ENCODE assay signal across 7 mouse cellular contexts in genomic region chr6:119902204-119903080, GRCm38 (mm10). TPM values are rescaled to one million over a fixed set of nuclear protein-coding genes. Genes with fewer than 3 reads are reported as not detected.
DNase-seq lines count a peak whose midpoint lies in the region; ATAC-seq lines count a peak whose summit lies in the region.

Gene Rad52 (plus strand): TSS chr6:119902698.

- WGBS in embryonic facial prominence, embryonic 11.5 days: 2% methylated on average over 67 of the region's 67 CpGs
- WGBS in limb, embryonic 11.5 days: 2% methylated on average over 67 of the region's 67 CpGs
- 2% methylated on average over 67 of the region's 67 CpGs for WGBS in midbrain, embryonic 14.5 days

- H3K4me2 ChIP-seq in embryonic facial prominence, embryonic 11.5 days (ENCODE audit: low read depth, low read length): peak within 1 kb of the TSS; percentile 74
- H3K4me2 ChIP-seq in limb, embryonic 11.5 days (ENCODE audit: low read depth, severe bottlenecking): peak within 1 kb of the TSS; percentile 63
- H3K4me2 ChIP-seq in midbrain, embryonic 14.5 days (ENCODE audit: low read length): peak within 1 kb of the TSS; percentile 86

- peak within 1 kb of the TSS; percentile 80 for H3K27ac ChIP-seq in embryonic facial prominence, embryonic 11.5 days (replicated peaks; ENCODE audit: low read depth, low read length)
- peak within 1 kb of the TSS; percentile 74 for H3K27ac ChIP-seq in limb, embryonic 11.5 days (replicated peaks; ENCODE audit: low read depth, low read length)
- peak within 1 kb of the TSS; percentile 86 for H3K27ac ChIP-seq in midbrain, embryonic 14.5 days (replicated peaks; ENCODE audit: low read depth, low read length)

- H3K4me1 ChIP-seq in embryonic facial prominence, embryonic 11.5 days (ENCODE audit: control insufficient read depth, insufficient read depth, low read length): no peaks in the 10 kb centered on the region
- 0 out of 2 replicates have a peak, but pooled peaks cover 4% of the 10 kb centered on the region for H3K4me1 ChIP-seq in limb, embryonic 11.5 days (ENCODE audit: control insufficient read depth, insufficient read depth, low read length)
- H3K4me1 ChIP-seq in midbrain, embryonic 14.5 days (ENCODE audit: control insufficient read depth, insufficient read depth, low read length): peaks cover 8% of the 10 kb centered on the region

- ATAC-seq in embryonic facial prominence, embryonic 11.5 days (replicated peaks; ENCODE audit: insufficient number of reproducible peaks, low FRiP score, low TSS enrichment, low read depth): peak; percentile 93
- ATAC-seq in limb, embryonic 11.5 days (ENCODE audit: insufficient number of reproducible peaks, low FRiP score, low TSS enrichment, low read depth): peak; percentile 81
- ATAC-seq in midbrain, embryonic 14.5 days (ENCODE audit: low FRiP score, low TSS enrichment): peak; percentile 90

- H3K4me3 ChIP-seq in embryonic facial prominence, embryonic 11.5 days (ENCODE audit: low read depth, low read length): peak within 1 kb of the TSS; percentile 96
- peak within 1 kb of the TSS; percentile 88 for H3K4me3 ChIP-seq in limb, embryonic 11.5 days (ENCODE audit: low read depth, low read length)
- H3K4me3 ChIP-seq in midbrain, embryonic 14.5 days (replicated peaks; ENCODE audit: low read depth, low read length): peak within 1 kb of the TSS; percentile 94

- no peaks in the 10 kb centered on the region for H3K27me3 ChIP-seq in embryonic facial prominence, embryonic 11.5 days (ENCODE audit: control insufficient read depth, insufficient read depth, low read length)
- no peaks in the 10 kb centered on the region for H3K27me3 ChIP-seq in limb, embryonic 11.5 days (ENCODE audit: control insufficient read depth, insufficient read depth, low read length)
- no peaks in the 10 kb centered on the region for H3K27me3 ChIP-seq in midbrain, embryonic 14.5 days (ENCODE audit: control insufficient read depth, insufficient read depth, low read length)

- H3K36me3 ChIP-seq in embryonic facial prominence, embryonic 11.5 days (replicated peaks; ENCODE audit: control insufficient read depth, insufficient read depth, low read depth, low read length): no peaks in the 10 kb centered on the region
- no peaks in the 10 kb centered on the region for H3K36me3 ChIP-seq in limb, embryonic 11.5 days (ENCODE audit: control insufficient read depth, insufficient read depth, low read length)
- 0 out of 2 replicates have a peak, but pooled peaks cover 3% of the 10 kb centered on the region for H3K36me3 ChIP-seq in midbrain, embryonic 14.5 days (ENCODE audit: control insufficient read depth, insufficient read depth, low read length)

- peak within 1 kb of the TSS; percentile 96 for H3K9ac ChIP-seq in embryonic facial prominence, embryonic 11.5 days (replicated peaks; ENCODE audit: low read length)
- H3K9ac ChIP-seq in limb, embryonic 11.5 days (ENCODE audit: low read length): peak within 1 kb of the TSS; percentile 91
- H3K9ac ChIP-seq in midbrain, embryonic 14.5 days (replicated peaks; ENCODE audit: low read length): peak within 1 kb of the TSS; percentile 91

- no peaks in the 10 kb centered on the region for H3K9me3 ChIP-seq in embryonic facial prominence, embryonic 11.5 days (replicated peaks; ENCODE audit: control insufficient read depth, low read length)
- H3K9me3 ChIP-seq in limb, embryonic 11.5 days (ENCODE audit: control insufficient read depth, low read length): no peaks in the 10 kb centered on the region
- H3K9me3 ChIP-seq in midbrain, embryonic 14.5 days (ENCODE audit: control insufficient read depth, low read length): no peaks in the 10 kb centered on the region

- DNase-seq in adrenal gland, postnatal 14 days: peak; percentile 90
- peak; percentile 93 for DNase-seq in embryonic facial prominence, embryonic 11.5 days (ENCODE audit: low spot score)
- DNase-seq in heart, adult 11 months: peak; percentile 99
- peak; percentile 90 for DNase-seq in kidney, adult 18-20 months
- DNase-seq in limb, embryonic 11.5 days (ENCODE audit: low spot score): peak; percentile 88
- peak; percentile 94 for DNase-seq in midbrain, embryonic 14.5 days
- DNase-seq in spleen, adult 18-20 months: peak; percentile 63 to 76

RNA-seq across cellular contexts. Expression of gene Rad52, which starts in this region (rescaled TPM):
- total RNA-seq in adrenal gland, postnatal 14 days (2021): 14.2 and 15.3 TPM in 2 replicates
- 25.6 and 26.3 TPM in 2 replicates for polyA plus RNA-seq in embryonic facial prominence, embryonic 11.5 days (2014; fragmentation: Nextera tagmentation; extraction: Ambion mirVana)
- 24.2 and 30.3 TPM in 2 replicates for polyA plus RNA-seq in limb, embryonic 11.5 days (2014; fragmentation: Nextera tagmentation; extraction: Ambion mirVana)
- polyA plus RNA-seq in midbrain, embryonic 14.5 days (2014; fragmentation: Nextera tagmentation; extraction: Ambion mirVana): 24.0 and 26.1 TPM in 2 replicates

Comparison
In these comparisons a context has a peak if more than half of its experiments do, and no peak if none do; other contexts are left out.
1. Peak in every context shown above with its lines: DNase-seq, ATAC-seq, H3K4me3 ChIP-seq and H3K27ac ChIP-seq.